Mouse (Mus musculus) adrenal gland, postnatal 36 days (tissue): ENCODE measurements at regions not wholly inside any gene's neighbourhood (a gene's known extent, or its start where the extent isn't known, plus 50 kb on each side); places are given as distances from the start of the nearest gene placed in this dataset.

Source experiments
- DNase-seq, 2 experiments: peaks; one replicate each; pipeline ENCODE4 v3.0.0; 2021; ENCODE audit warnings: mixed read lengths in 1 of 2

GRCm38 (mm10) chr13:60007031-60007430, 170.1 kb downstream of the Gas1 start:
- peak; percentile 44 to 56 for DNase-seq

GRCm38 (mm10) chr13:60004611-60005010, 172.6 kb downstream of the Gas1 start:
- no peak for DNase-seq

- no peak for DNase-seq
Measured at GRCm38 (mm10) chr13:60002098-60002497, 175.1 kb downstream of the Gas1 start.

- no peak for DNase-seq
Measured at GRCm38 (mm10) chr13:60001637-60002036, 175.5 kb downstream of the Gas1 start.

GRCm38 (mm10) chr13:60000618-60001347, 176.4 kb downstream of the Gas1 start:
- no peak for DNase-seq

GRCm38 (mm10) chr13:59997431-59997830, 174.5 kb upstream of the Tut7 start:
- no peak for DNase-seq

GRCm38 (mm10) chr13:59996146-59996814, 173.3 kb upstream of the Tut7 start:
- no peak for DNase-seq

- DNase-seq: no peak
Measured at GRCm38 (mm10) chr13:59992780-59993501, 170.0 kb upstream of the Tut7 start.

- no peak for DNase-seq
Measured at GRCm38 (mm10) chr13:59992346-59992745, 169.4 kb upstream of the Tut7 start.

GRCm38 (mm10) chr13:59990402-59991280, 167.7 kb upstream of the Tut7 start:
- no peak for DNase-seq

GRCm38 (mm10) chr13:59988393-59988965, 165.5 kb upstream of the Tut7 start:
- no peak for DNase-seq

GRCm38 (mm10) chr13:59976425-59976824, 153.5 kb upstream of the Tut7 start:
- no peak for DNase-seq

GRCm38 (mm10) chr13:59972093-59972427, 149.1 kb upstream of the Tut7 start:
- DNase-seq: no peak

GRCm38 (mm10) chr13:59971231-59972092, 148.5 kb upstream of the Tut7 start:
- DNase-seq: peak; percentile 13 to 16

- DNase-seq: no peak
Measured at GRCm38 (mm10) chr13:59970430-59970829, 147.5 kb upstream of the Tut7 start.

GRCm38 (mm10) chr13:59969484-59969883, 146.5 kb upstream of the Tut7 start:
- no peak for DNase-seq

- no peak for DNase-seq
Measured at GRCm38 (mm10) chr13:59968584-59969240, 145.8 kb upstream of the Tut7 start.

GRCm38 (mm10) chr13:59966535-59967255, 143.7 kb upstream of the Tut7 start:
- DNase-seq: no peak

GRCm38 (mm10) chr13:59964981-59965380, 142.0 kb upstream of the Tut7 start:
- DNase-seq: no peak
